Mouse (Mus musculus) neural tube, embryonic 13.5 days (tissue): ENCODE measurements around the gene Rfng. TPM values are rescaled to one million over a fixed set of nuclear protein-coding genes. Genes with fewer than 3 reads are reported as not detected.
A peak's percentile ranks its signal among the peaks of the same experiment; 100 is the strongest.
"Not testable (repeated sequence)": the region's sequence is repeated elsewhere in the genome, so short reads cannot be mapped to it uniquely, and the experiment has no call there.

ENCODE experiments used
- ATAC-seq: fragments of 200-750 bp; cut with Nextera tagmentation; 2 replicates; pipeline ENCODE4 v1.8.0; 2017; ENCODE audit warnings: low read depth, mild to moderate bottlenecking, moderate TSS enrichment, moderate library complexity
- H3K27ac ChIP-seq: fragments of 300-500 bp; sonication (generic); replicated peaks from 2 replicates; pipeline ENCODE4 v1.5.1; 2015; ENCODE audit warnings: moderate library complexity, mild to moderate bottlenecking, inconsistent platforms
- H3K27me3 ChIP-seq: fragments of 300-500 bp; sonication (generic); 2 replicates; pipeline ENCODE4 v1.6.1; 2015; ENCODE audit warnings: mild to moderate bottlenecking, inconsistent platforms
- H3K36me3 ChIP-seq: fragments of 300-500 bp; sonication (generic); 2 replicates; pipeline ENCODE4 v1.6.1; 2015; ENCODE audit warnings: mild to moderate bottlenecking, inconsistent platforms
- H3K4me1 ChIP-seq: fragments of 300-500 bp; sonication (generic); replicated peaks from 2 replicates; pipeline ENCODE4 v1.6.1; 2015; ENCODE audit warnings: inconsistent platforms
- H3K4me2 ChIP-seq: fragments of 300-500 bp; sonication (generic); 2 replicates; pipeline ENCODE4 v1.6.1; 2015; ENCODE audit warnings: inconsistent platforms, mild to moderate bottlenecking, moderate library complexity
- H3K4me3 ChIP-seq: fragments of 300-500 bp; sonication (generic); 2 replicates; pipeline ENCODE4 v1.5.1; 2015; ENCODE audit warnings: mild to moderate bottlenecking, inconsistent platforms
- H3K9ac ChIP-seq: fragments of 300-500 bp; sonication (generic); 2 replicates; pipeline ENCODE4 v1.6.1; 2015; ENCODE audit warnings: moderate library complexity, mild to moderate bottlenecking, inconsistent platforms
- H3K9me3 ChIP-seq: fragments of 300-500 bp; sonication (generic); 2 replicates; pipeline ENCODE4 v1.6.1; 2016; ENCODE audit warnings: inconsistent platforms
- WGBS: fragments of 180-500 bp; shearing (Covaris S2); methylation state at CpG from one replicate; pipeline ENCODE4 v1.1.7; 2015; 5-methylcytosine and 5-hydroxymethylcytosine counted together
- polyA plus RNA-seq: library from polyadenylated mRNA; unstranded; fragments of >200 nt; fragmentation: Nextera tagmentation; extraction: Ambion mirVana; gene quantifications from 2 replicates; pipeline ENCODE4 v1.2.1, GENCODE M21; 2015

The Rfng gene
- polyA plus RNA-seq, 1 experiment from 2014 or later, result 105 TPM

DNA sequence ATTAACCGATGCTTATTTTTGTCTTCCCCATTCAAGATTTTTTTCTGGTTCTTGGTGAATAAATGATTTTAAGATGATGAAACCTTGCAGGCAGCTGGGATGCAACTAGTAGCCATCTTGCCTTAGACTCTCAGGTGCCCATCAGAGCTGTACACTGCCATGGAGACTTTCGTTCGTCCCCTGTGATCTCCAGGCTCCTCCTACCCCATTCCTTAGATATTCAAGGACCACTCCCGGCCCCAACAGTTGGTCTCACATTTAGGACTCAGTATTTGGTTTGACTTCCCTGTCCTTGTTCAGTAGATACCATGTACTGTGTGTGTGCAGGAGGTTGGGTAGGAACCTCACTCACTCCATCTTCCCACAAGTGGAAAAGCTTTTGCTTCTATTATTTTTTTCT, 20.8 kb upstream of the Rfng start:
- H3K4me1 ChIP-seq, result peaks cover 5% of the 10 kb centered on the region; the same call in 1 of the 2 replicates
- ATAC-seq, result no peak
- no peaks in the 10 kb centered on the region for H3K9me3 ChIP-seq
- no peak overlapping the region for H3K27ac ChIP-seq
- no peak overlapping the region for H3K4me3 ChIP-seq
- H3K4me2 ChIP-seq, result no peak overlapping the region
- H3K27me3 ChIP-seq, result no peaks in the 10 kb centered on the region
- 72% methylated on average over 4 of the region's 4 CpGs for WGBS
- no peak overlapping the region for H3K9ac ChIP-seq
- H3K36me3 ChIP-seq, result peaks cover 47% of the 10 kb centered on the region

DNA sequence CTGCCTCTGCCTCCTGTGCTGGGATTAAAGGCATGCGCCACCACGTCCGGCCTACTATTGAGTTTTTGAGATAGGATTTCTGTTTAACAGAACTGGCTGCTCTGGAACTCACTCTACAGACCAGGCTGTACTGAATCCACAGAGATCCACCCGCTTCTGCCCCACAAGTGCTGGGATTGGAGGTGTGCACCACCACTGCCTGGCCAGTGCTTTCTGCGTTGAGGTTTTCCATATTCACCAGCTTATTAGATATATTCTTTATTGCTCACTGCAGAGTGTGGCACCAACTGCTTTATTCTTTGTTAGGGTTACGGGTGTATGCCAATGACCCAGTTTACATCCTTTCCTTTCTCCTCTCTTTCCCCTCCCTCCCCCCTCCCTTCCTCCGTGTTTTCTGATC, 20.3 kb upstream of the Rfng start:
- no peak overlapping the region for H3K4me3 ChIP-seq
- H3K4me1 ChIP-seq, result peaks cover 6% of the 10 kb centered on the region; the same call in 1 of the 2 replicates
- H3K27ac ChIP-seq, result no peak overlapping the region
- H3K4me2 ChIP-seq, result no peak overlapping the region
- no peaks in the 10 kb centered on the region for H3K9me3 ChIP-seq
- WGBS, result 81% methylated on average over 7 of the region's 7 CpGs
- H3K36me3 ChIP-seq, result peaks cover 42% of the 10 kb centered on the region
- H3K27me3 ChIP-seq, result no peaks in the 10 kb centered on the region
- H3K9ac ChIP-seq, result no peak overlapping the region
- ATAC-seq, result no peak

DNA sequence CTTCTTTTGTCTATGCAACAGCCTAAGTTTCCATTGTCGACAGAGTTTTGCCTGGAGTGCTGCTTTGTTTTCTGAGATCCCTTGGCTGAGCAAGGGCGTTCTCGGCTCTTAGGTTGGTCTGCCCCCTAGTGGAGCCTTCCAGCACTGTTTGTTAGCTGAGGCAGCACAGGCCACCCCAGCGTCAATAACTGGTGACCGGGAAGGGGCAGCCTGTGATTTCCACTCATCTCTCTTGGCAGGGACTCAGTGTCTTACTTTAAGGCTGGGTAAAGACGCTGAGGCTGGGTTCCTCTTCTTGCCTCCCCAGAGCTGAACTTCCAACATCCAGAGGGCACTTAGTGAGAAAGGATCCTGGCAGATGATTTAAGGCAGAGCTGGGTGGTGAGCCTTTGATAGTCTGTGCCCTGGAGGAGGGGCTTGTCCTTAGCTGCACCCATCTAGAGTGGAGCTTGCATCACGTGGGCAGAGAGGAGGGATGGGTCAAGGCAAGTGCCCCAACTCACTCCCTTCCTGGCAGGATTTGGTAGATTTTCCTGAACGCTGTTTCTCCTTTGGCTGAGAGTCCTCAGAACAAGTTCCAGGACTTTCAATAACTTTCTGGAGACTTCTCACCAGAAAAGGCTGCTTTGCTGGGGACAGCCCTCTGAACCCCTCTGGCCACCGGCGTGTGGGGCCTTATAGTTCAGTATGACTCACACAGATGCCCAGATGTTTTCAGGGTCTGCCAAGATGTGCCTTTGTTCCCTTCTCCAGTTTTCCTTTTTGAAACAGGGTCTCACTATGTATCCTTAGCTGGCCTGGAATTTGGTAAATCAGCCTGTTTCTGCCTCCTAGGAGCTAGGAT, 16.3 kb upstream of the Rfng start:
- peaks cover 18% of the 10 kb centered on the region for H3K4me1 ChIP-seq
- H3K9me3 ChIP-seq, result no peaks in the 10 kb centered on the region
- 0 out of 2 replicates have a peak overlapping the region, but pooled peaks have one; percentile 13 for H3K4me2 ChIP-seq
- H3K27me3 ChIP-seq, result no peaks in the 10 kb centered on the region
- ATAC-seq, result peak; percentile 37; the same call in 1 of the 2 replicates
- no peak overlapping the region for H3K27ac ChIP-seq
- no peak overlapping the region for H3K4me3 ChIP-seq
- peaks cover 2% of the 10 kb centered on the region for H3K36me3 ChIP-seq
- 0 out of 2 replicates have a peak overlapping the region, but pooled peaks have one; percentile 31 for H3K9ac ChIP-seq
- 12% methylated on average over 10 of the region's 10 CpGs for WGBS

DNA sequence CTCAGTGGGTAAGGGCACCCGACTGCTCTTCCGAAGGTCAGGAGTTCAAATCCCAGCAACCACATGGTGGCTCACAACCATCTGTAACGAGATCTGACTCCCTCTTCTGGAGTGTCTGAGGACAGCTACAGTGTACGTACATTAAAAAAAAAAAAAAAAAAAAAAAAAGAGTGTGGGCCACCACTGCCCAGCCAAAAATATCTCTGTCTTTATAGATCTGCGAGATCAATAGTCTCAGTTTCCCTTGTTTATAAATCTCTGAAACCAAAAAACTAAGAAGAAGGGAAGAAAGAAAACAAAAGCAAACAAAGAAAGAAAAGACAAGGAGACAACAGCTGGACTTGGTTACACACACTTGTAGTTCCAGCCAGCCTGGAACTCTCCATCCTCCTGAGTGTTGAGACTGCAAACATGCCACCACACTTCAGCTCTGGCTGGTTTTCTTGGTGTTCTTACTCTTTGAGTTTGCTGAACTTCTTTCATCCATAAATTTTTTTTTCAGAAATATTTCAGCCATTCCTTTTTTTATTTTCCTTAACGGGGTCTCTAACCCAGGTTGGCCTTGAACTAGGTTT, 15.4 kb upstream of the Rfng start:
- Histone ChIP-seq H3K27me3 (no peaks in the 10 kb centered on the region), H3K4me3 (no peak overlapping the region), H3K9ac (no peak overlapping the region), H3K36me3 (peaks cover 1% of the 10 kb centered on the region; the same call in 1 of the 2 replicates), H3K4me1 (peaks cover 27% of the 10 kb centered on the region), H3K4me2 (0 out of 2 replicates have a peak overlapping the region, but pooled peaks have one; percentile 13), H3K27ac (no peak overlapping the region), H3K9me3 (no peaks in the 10 kb centered on the region)
- ATAC-seq, result no peak
- WGBS, result 71% methylated on average over 6 of the region's 6 CpGs

DNA sequence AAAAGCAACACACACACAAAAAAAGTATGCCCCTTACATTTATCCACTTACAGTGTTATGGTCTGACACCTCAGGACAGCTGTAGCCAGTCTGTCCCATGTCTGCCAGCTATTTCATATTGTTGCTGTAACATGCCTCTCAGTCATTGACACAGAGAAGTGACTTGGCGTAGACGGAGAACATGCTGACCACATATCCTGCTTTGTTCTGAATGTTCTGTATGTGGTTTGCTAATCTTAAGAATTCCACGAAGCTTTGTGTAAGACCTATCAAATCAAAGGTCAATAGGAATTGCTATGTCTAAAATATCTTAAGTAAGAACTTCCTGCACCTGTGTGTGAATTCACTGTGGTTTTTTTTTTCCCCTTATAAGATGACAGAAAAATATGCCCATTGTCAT, 14.2 kb upstream of the Rfng start:
- Histone ChIP-seq H3K27ac (no peak overlapping the region), H3K9ac (no peak overlapping the region), H3K9me3 (no peaks in the 10 kb centered on the region), H3K36me3 (peaks cover 13% of the 10 kb centered on the region), H3K4me2 (no peak overlapping the region), H3K27me3 (no peaks in the 10 kb centered on the region), H3K4me1 (peaks cover 28% of the 10 kb centered on the region), H3K4me3 (no peak overlapping the region)
- ATAC-seq, result no peak
- WGBS, result 92% methylated on average over 3 of the region's 3 CpGs

DNA sequence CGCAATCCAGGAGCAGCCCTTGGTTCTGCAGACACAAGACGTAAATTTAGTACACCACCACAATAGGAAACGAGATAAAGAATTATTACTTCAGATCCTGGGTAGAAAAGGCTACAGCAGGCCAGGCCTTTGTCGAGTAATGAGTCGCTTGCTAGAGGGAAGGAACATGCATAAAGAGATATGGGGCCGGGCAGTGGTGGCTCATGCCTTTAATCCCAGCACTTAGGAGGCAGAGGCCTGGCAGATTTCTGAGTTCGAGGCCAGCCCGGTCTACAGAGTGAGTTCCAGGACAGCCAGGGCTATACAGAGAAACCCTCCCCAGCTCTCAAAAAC, 12.6 kb upstream of the Rfng start:
- peak; percentile 40 for ATAC-seq

DNA sequence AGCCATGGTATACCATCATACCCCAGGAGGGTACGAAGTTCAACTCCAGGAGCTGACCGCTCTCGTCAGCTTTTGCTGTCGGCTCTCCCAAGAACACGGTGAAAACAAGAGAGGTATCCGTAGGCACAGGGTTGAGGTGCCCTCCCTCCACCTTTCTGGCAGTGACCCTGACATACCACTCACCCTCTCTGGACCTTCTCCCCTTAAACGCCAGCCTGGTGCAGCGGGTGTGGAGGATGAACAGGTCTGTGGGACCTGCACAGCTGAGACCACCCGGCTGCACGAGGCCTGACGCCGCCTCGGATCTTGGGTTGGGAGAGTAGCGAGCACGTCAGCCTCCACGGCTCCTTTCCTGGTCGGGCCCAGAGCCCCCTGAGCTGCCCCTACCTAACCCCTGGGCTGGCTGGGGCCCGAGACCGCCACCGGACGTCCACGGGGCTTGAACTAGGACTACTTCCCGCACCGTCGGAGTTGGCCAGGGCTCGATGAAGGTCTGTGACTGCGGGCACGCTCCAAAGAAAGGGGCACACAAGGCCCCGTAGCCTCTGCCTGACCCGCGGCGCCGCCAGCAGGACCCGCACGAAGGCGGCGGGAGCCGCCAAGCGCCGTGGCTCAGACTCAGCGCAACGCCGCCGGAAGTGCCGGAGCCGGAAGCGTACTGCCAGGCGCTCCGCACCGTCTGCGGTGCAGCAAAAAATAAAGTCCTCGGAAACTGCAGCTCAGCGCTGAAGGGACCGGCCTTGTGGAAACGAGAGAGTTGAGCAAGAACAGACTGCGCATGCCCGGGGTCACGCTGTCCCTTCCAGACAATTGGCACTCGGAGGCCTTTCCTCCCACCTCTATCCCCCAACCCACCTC, 12.0 kb upstream of the Rfng start, which contains the start of gene Dus1l:
Gene Dus1l (minus strand): TSS at position 648 of the 858 bp plus-strand sequence.
- ATAC-seq, result peak; percentile 89
- 3% methylated on average over 59 of the region's 59 CpGs for WGBS

More for the DNA sequence above, 12.6 kb upstream of the Rfng start:
- Histone ChIP-seq H3K9me3 (no peaks in the 10 kb centered on the region), H3K4me1 (peaks cover 28% of the 10 kb centered on the region), H3K36me3 (peaks cover 29% of the 10 kb centered on the region), H3K9ac (peak overlapping the region; percentile 66), H3K27me3 (no peaks in the 10 kb centered on the region), H3K27ac (peak overlapping the region; percentile 88), H3K4me3 (peak overlapping the region; percentile 98), H3K4me2 (peak overlapping the region; percentile 99)
- WGBS, result 19% methylated on average over 8 of the region's 8 CpGs

DNA sequence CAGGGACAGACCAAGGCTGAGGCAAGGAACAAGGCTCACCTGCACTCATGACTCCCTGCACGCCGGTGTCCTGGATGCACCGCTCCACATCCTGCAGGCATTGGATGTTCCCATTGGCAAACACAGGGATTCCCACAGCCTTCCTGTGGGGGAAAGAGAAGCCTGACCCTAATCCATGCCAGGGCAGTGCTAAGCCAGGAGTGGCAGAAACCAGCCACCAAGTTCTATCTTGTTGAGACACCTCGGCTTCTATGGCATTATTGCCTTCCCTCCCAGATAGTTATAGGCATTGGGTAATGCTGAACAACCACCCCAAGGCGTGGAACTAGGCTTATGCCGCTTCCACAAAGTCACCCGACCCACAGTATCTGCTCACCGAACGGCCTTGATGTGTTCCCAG, 8.6 kb upstream of the Rfng start:
- Histone ChIP-seq H3K27ac (no peak overlapping the region), H3K9me3 (no peaks in the 10 kb centered on the region), H3K9ac (no peak overlapping the region), H3K4me2 (no peak overlapping the region), H3K4me3 (no peak overlapping the region), H3K4me1 (peaks cover 22% of the 10 kb centered on the region), H3K27me3 (no peaks in the 10 kb centered on the region), H3K36me3 (peaks cover 66% of the 10 kb centered on the region)
- ATAC-seq, result no peak
- WGBS, result 96% methylated on average over 9 of the region's 9 CpGs

More for the DNA sequence above, 12.0 kb upstream of the Rfng start, which contains the start of gene Dus1l:
- Histone ChIP-seq H3K9ac (peak within 1 kb of the TSS; percentile 96), H3K9me3 (no peaks in the 10 kb centered on the region), H3K36me3 (peaks cover 35% of the 10 kb centered on the region), H3K4me3 (peak within 1 kb of the TSS; percentile 98), H3K27me3 (no peaks in the 10 kb centered on the region), H3K27ac (peak within 1 kb of the TSS; percentile 88), H3K4me1 (peaks cover 28% of the 10 kb centered on the region), H3K4me2 (peak within 1 kb of the TSS; percentile 99)

DNA sequence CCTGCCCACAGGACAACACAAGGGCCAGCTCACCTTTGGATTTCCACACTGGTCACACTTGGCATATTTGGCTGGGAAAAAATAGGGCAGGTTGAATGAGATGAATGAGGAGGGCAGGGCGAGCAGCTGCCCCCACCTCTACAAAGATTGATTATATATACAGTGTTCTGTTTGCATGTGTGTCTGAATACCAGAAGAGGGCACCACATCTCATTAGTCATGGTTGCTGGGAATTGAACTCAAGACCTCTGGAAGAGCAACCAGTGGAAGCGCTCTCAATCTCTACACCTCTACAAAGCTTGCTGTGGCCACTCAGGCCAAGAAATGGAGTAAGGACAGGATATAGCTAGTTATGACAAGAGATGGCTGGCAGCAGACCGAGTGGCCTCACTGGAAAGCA, 5.8 kb upstream of the Rfng start:
- H3K9ac ChIP-seq, result no peak overlapping the region
- H3K27me3 ChIP-seq, result no peaks in the 10 kb centered on the region
- no peak overlapping the region for H3K4me2 ChIP-seq
- no peak overlapping the region for H3K4me3 ChIP-seq
- peaks cover 87% of the 10 kb centered on the region for H3K36me3 ChIP-seq
- no peak for ATAC-seq
- WGBS, result 84% methylated on average over 3 of the region's 3 CpGs
- no peak overlapping the region for H3K27ac ChIP-seq
- H3K4me1 ChIP-seq, result peaks cover 18% of the 10 kb centered on the region
- no peaks in the 10 kb centered on the region for H3K9me3 ChIP-seq

DNA sequence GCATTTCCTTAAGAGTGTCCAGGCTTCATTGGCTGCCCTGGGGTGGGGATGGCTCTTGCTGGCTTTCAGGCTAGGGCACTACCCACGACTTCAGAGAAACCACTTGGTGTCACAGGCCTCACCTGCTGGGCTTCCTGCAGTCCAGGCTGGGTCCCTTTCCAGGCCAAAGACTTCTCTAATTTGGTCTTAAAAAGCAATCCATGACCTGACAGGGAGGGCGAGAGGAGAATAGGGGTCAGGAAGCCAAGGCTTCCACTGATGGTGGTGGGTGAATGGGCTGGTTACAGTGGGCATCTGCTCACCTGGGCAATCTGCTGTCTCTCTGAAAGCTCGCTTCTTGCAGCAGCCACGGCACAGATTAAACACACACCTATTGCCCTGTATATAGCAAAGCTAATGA, 5.3 kb upstream of the Rfng start:
- 87% methylated on average over 4 of the region's 4 CpGs for WGBS
- H3K27ac ChIP-seq, result no peak overlapping the region
- H3K4me1 ChIP-seq, result peaks cover 16% of the 10 kb centered on the region
- H3K27me3 ChIP-seq, result no peaks in the 10 kb centered on the region
- peaks cover 86% of the 10 kb centered on the region for H3K36me3 ChIP-seq
- no peak overlapping the region for H3K9ac ChIP-seq
- ATAC-seq, result no peak
- H3K4me3 ChIP-seq, result no peak overlapping the region
- no peak overlapping the region for H3K4me2 ChIP-seq
- no peaks in the 10 kb centered on the region for H3K9me3 ChIP-seq

DNA sequence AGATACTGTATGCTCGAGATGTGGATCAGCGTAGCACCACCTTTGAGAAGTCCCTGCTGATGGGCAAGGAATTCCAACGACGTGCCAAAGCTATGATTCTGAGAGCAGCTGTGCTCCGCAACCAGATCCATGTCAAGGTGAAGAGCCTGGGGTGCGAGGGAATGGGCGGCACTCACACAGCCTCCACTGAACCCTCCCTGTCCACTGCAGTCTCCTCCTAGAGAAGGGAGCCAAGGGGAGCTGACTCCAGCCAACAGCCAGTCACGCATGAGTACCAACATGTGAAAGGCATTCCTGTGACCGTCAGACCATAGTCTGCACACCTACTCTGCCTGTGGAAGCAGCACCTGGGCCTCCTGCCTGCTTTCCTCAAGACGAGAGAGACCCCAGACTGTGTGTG, 4.5 kb upstream of the Rfng start:
- not testable (repeated sequence) for H3K27ac ChIP-seq, ATAC-seq, H3K27me3 ChIP-seq, H3K4me2 ChIP-seq, H3K9me3 ChIP-seq, H3K9ac ChIP-seq, H3K4me3 ChIP-seq
- 90% methylated on average over 10 of the region's 10 CpGs for WGBS
- H3K4me1 ChIP-seq, result peaks cover 17% of the 10 kb centered on the region
- peaks cover 77% of the 10 kb centered on the region for H3K36me3 ChIP-seq

DNA sequence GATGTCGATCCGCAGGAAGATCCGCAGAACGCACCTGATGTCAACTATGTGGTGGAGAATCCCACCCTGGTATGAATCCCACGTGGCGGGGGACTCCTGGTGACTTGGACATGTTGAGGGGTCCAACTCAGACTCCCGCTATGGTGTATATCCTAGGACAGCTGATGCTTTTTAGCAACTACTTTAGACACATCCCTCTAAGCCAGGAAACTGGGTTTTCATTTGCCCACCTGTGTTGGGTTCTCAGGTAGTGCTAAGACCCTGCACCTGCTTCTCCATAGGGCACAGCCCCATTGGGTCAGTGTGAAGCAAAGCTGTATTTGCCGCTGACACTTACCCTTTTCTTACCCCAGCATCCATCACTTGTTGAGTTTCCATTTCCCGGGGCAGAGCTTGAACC, 1.1 kb upstream of the Rfng start:
- Histone ChIP-seq H3K4me1 (peaks cover 28% of the 10 kb centered on the region), H3K9me3 (no peaks in the 10 kb centered on the region), H3K27me3 (no peaks in the 10 kb centered on the region), H3K27ac (no peak overlapping the region), H3K4me2 (peak overlapping the region; percentile 99), H3K4me3 (peak overlapping the region; percentile 89), H3K36me3 (peaks cover 66% of the 10 kb centered on the region), H3K9ac (peak overlapping the region; percentile 95)
- 44% methylated on average over 9 of the region's 9 CpGs for WGBS
- ATAC-seq, result no peak
